Mouse (Mus musculus) neural tube, embryonic 15.5 days (tissue): ENCODE data around the gene Yars2. TPM values are rescaled to one million over a fixed set of nuclear protein-coding genes. Genes with fewer than 3 reads are reported as not detected.

Source experiments
- ATAC-seq: fragments of 200-750 bp; cut with Nextera tagmentation; 2 replicates; pipeline ENCODE4 v1.8.0; 2017; ENCODE audit warnings: mild to moderate bottlenecking, moderate TSS enrichment, moderate library complexity; ENCODE audit not compliant: low FRiP score
- H3K27ac ChIP-seq: fragments of 300-500 bp; sonication (generic); replicated peaks from 2 replicates; pipeline ENCODE4 v1.5.1; 2015; ENCODE audit warnings: mild to moderate bottlenecking, inconsistent platforms
- H3K27me3 ChIP-seq: fragments of 300-500 bp; sonication (generic); replicated peaks from 2 replicates; pipeline ENCODE4 v1.6.1; 2015; ENCODE audit warnings: inconsistent platforms
- H3K36me3 ChIP-seq: fragments of 300-500 bp; sonication (generic); 2 replicates; pipeline ENCODE4 v1.6.1; 2015; ENCODE audit warnings: inconsistent platforms
- H3K4me1 ChIP-seq: fragments of 300-500 bp; sonication (generic); 2 replicates; pipeline ENCODE4 v1.6.1; 2015; ENCODE audit warnings: inconsistent platforms
- H3K4me2 ChIP-seq: fragments of 300-500 bp; sonication (generic); 2 replicates; pipeline ENCODE4 v1.6.1; 2015; ENCODE audit warnings: inconsistent platforms, mild to moderate bottlenecking, moderate library complexity
- H3K4me3 ChIP-seq: fragments of 300-500 bp; sonication (generic); replicated peaks from 2 replicates; pipeline ENCODE4 v1.5.1; 2015; ENCODE audit warnings: mild to moderate bottlenecking, inconsistent platforms
- H3K9ac ChIP-seq: fragments of 300-500 bp; sonication (generic); replicated peaks from 2 replicates; pipeline ENCODE4 v1.6.1; 2015; ENCODE audit warnings: mild to moderate bottlenecking, inconsistent platforms
- H3K9me3 ChIP-seq: fragments of 300-500 bp; sonication (generic); replicated peaks from 2 replicates; pipeline ENCODE4 v1.6.1; 2016; ENCODE audit warnings: inconsistent platforms
- WGBS: fragments of 180-500 bp; shearing (Covaris S2); methylation state at CpG from one replicate; pipeline ENCODE4 v1.1.7; 2015; ENCODE audit warnings: mixed read lengths; 5-methylcytosine and 5-hydroxymethylcytosine counted together
- polyA plus RNA-seq: library from polyadenylated mRNA; unstranded; fragments of >200 nt; fragmentation: Nextera tagmentation; extraction: Ambion mirVana; gene quantifications from 2 replicates; pipeline ENCODE4 v1.2.1, GENCODE M21; 2015

Gene Yars2
- 32.6 and 35.4 TPM in 2 replicates for polyA plus RNA-seq

GRCm38 (mm10) chr16:16302369-16303137, at the start of gene Yars2:
Yars2 (plus strand) TSS chr16:16302965.
- peak within 1 kb of the TSS; percentile 80 for H3K9ac ChIP-seq
- H3K9me3 ChIP-seq = no peaks in the 10 kb centered on the region
- WGBS = under 1% methylated on average over 50 of the region's 50 CpGs
- H3K4me2 ChIP-seq = peak within 1 kb of the TSS; percentile 84
- H3K27me3 ChIP-seq = no peaks in the 10 kb centered on the region
- peak; percentile 100 for ATAC-seq
- H3K27ac ChIP-seq = peak within 1 kb of the TSS; percentile 96
- H3K4me3 ChIP-seq = peak within 1 kb of the TSS; percentile 93
- H3K4me1 ChIP-seq = peaks cover 21% of the 10 kb centered on the region
- peaks cover 10% of the 10 kb centered on the region for H3K36me3 ChIP-seq

GRCm38 (mm10) chr16:16253326-16254074, 49.3 kb upstream of the Yars2 start:
- WGBS = 35% methylated on average over 4 of the region's 4 CpGs
- Histone ChIP-seq H3K4me1 (peaks cover 3% of the 10 kb centered on the region; the same call in 1 of the 2 replicates), H3K27me3 (no peaks in the 10 kb centered on the region), H3K27ac (no peak overlapping the region), H3K4me3 (no peak overlapping the region), H3K9me3 (no peaks in the 10 kb centered on the region), H3K36me3 (no peaks in the 10 kb centered on the region), H3K4me2 (no peak overlapping the region), H3K9ac (no peak overlapping the region)
- ATAC-seq = peak; percentile 28; the same call in 1 of the 2 replicates

GRCm38 (mm10) chr16:16255217-16255616, 47.5 kb upstream of the Yars2 start:
- WGBS = 59% methylated on average over 1 of the region's 1 CpGs
- ATAC-seq = no peak
- H3K27me3 ChIP-seq = no peaks in the 10 kb centered on the region
- no peak overlapping the region for H3K9ac ChIP-seq
- no peaks in the 10 kb centered on the region for H3K36me3 ChIP-seq
- no peak overlapping the region for H3K4me2 ChIP-seq
- H3K27ac ChIP-seq = no peak overlapping the region
- no peak overlapping the region for H3K4me3 ChIP-seq
- peaks cover 3% of the 10 kb centered on the region; the same call in 1 of the 2 replicates for H3K4me1 ChIP-seq
- H3K9me3 ChIP-seq = no peaks in the 10 kb centered on the region

GRCm38 (mm10) chr16:16255874-16256273, 46.9 kb upstream of the Yars2 start:
- ATAC-seq = no peak
- Histone ChIP-seq H3K27me3 (no peaks in the 10 kb centered on the region), H3K27ac (no peak overlapping the region), H3K9ac (no peak overlapping the region), H3K4me2 (no peak overlapping the region), H3K4me3 (no peak overlapping the region), H3K4me1 (peaks cover 3% of the 10 kb centered on the region; the same call in 1 of the 2 replicates), H3K36me3 (no peaks in the 10 kb centered on the region), H3K9me3 (no peaks in the 10 kb centered on the region)
- WGBS = 11% methylated on average over 7 of the region's 7 CpGs

- H3K4me2 ChIP-seq = no peak overlapping the region
- H3K27me3 ChIP-seq = no peaks in the 10 kb centered on the region
- H3K9me3 ChIP-seq = no peaks in the 10 kb centered on the region
- H3K4me1 ChIP-seq = peaks cover 3% of the 10 kb centered on the region; the same call in 1 of the 2 replicates
- H3K4me3 ChIP-seq = no peak overlapping the region
- no peak overlapping the region for H3K9ac ChIP-seq
- H3K27ac ChIP-seq = no peak overlapping the region
- no peaks in the 10 kb centered on the region for H3K36me3 ChIP-seq
- no peak for ATAC-seq
- 76% methylated on average over 1 of the region's 1 CpGs for WGBS
Measured at GRCm38 (mm10) chr16:16256672-16257071, 46.1 kb upstream of the Yars2 start.

GRCm38 (mm10) chr16:16260882-16261281, 41.9 kb upstream of the Yars2 start:
- Histone ChIP-seq H3K27me3 (no peaks in the 10 kb centered on the region), H3K4me1 (no peaks in the 10 kb centered on the region), H3K9me3 (no peaks in the 10 kb centered on the region), H3K27ac (no peak overlapping the region), H3K9ac (no peak overlapping the region), H3K36me3 (no peaks in the 10 kb centered on the region), H3K4me2 (no peak overlapping the region), H3K4me3 (no peak overlapping the region)
- WGBS = 94% methylated on average over 5 of the region's 5 CpGs
- ATAC-seq = no peak

- 92% methylated on average over 6 of the region's 6 CpGs for WGBS
- H3K9ac ChIP-seq = no peak overlapping the region
- H3K36me3 ChIP-seq = no peaks in the 10 kb centered on the region
- no peaks in the 10 kb centered on the region for H3K9me3 ChIP-seq
- H3K4me2 ChIP-seq = no peak overlapping the region
- no peak for ATAC-seq
- no peaks in the 10 kb centered on the region for H3K4me1 ChIP-seq
- H3K27me3 ChIP-seq = no peaks in the 10 kb centered on the region
- H3K27ac ChIP-seq = no peak overlapping the region
- no peak overlapping the region for H3K4me3 ChIP-seq
Measured at GRCm38 (mm10) chr16:16261481-16261880, 41.3 kb upstream of the Yars2 start.

- Histone ChIP-seq H3K27me3 (no peaks in the 10 kb centered on the region), H3K4me2 (no peak overlapping the region), H3K27ac (no peak overlapping the region), H3K36me3 (no peaks in the 10 kb centered on the region), H3K9me3 (no peaks in the 10 kb centered on the region), H3K9ac (no peak overlapping the region), H3K4me3 (no peak overlapping the region), H3K4me1 (no peaks in the 10 kb centered on the region)
- ATAC-seq = no peak
- WGBS = 90% methylated on average over 3 of the region's 3 CpGs
Measured at GRCm38 (mm10) chr16:16262436-16262835, 40.3 kb upstream of the Yars2 start.

- ATAC-seq = no peak
- WGBS = 14% methylated on average over 3 of the region's 3 CpGs
Measured at GRCm38 (mm10) chr16:16272978-16273377, 29.8 kb upstream of the Yars2 start.

GRCm38 (mm10) chr16:16273752-16274151, 29.0 kb upstream of the Yars2 start:
- Histone ChIP-seq H3K9ac (no peak overlapping the region), H3K36me3 (no peaks in the 10 kb centered on the region), H3K4me2 (no peak overlapping the region), H3K27me3 (no peaks in the 10 kb centered on the region), H3K27ac (no peak overlapping the region), H3K4me1 (peaks cover 7% of the 10 kb centered on the region; the same call in 1 of the 2 replicates), H3K9me3 (no peaks in the 10 kb centered on the region), H3K4me3 (no peak overlapping the region)
- ATAC-seq = no peak
- WGBS = 80% methylated on average over 6 of the region's 6 CpGs

More at GRCm38 (mm10) chr16:16272978-16273377, 29.8 kb upstream of the Yars2 start:
- Histone ChIP-seq H3K4me3 (no peak overlapping the region), H3K36me3 (no peaks in the 10 kb centered on the region), H3K9me3 (no peaks in the 10 kb centered on the region), H3K4me2 (no peak overlapping the region), H3K27ac (no peak overlapping the region), H3K9ac (no peak overlapping the region), H3K27me3 (no peaks in the 10 kb centered on the region), H3K4me1 (peaks cover 7% of the 10 kb centered on the region; the same call in 1 of the 2 replicates)

- WGBS = under 1% methylated on average over 60 of the region's 61 CpGs
- Histone ChIP-seq H3K9me3 (no peaks in the 10 kb centered on the region), H3K9ac (peak overlapping the region; percentile 80), H3K27me3 (no peaks in the 10 kb centered on the region), H3K4me3 (peak overlapping the region; percentile 93), H3K4me2 (peak overlapping the region; percentile 84), H3K4me1 (peaks cover 21% of the 10 kb centered on the region), H3K36me3 (peaks cover 12% of the 10 kb centered on the region), H3K27ac (peak overlapping the region; percentile 96)
- ATAC-seq = peak; percentile 75
Measured at GRCm38 (mm10) chr16:16303138-16303827, 518 bp downstream of the Yars2 start.
